Mouse (Mus musculus) stomach, postnatal 0 days (tissue): ENCODE results near the gene Skap2.

Experiments used
- CTCF ChIP-seq: IDR thresholded peaks from 2 replicates; pipeline ENCODE4 v1.5.1; 2016; ENCODE audit warnings: antibody characterized with exemption, low read depth, mild to moderate bottlenecking, moderate library complexity
- EP300 ChIP-seq: optimal IDR thresholded peaks from 2 replicates; pipeline ENCODE3; 2016; ENCODE audit warnings: antibody characterized with exemption

DNA sequence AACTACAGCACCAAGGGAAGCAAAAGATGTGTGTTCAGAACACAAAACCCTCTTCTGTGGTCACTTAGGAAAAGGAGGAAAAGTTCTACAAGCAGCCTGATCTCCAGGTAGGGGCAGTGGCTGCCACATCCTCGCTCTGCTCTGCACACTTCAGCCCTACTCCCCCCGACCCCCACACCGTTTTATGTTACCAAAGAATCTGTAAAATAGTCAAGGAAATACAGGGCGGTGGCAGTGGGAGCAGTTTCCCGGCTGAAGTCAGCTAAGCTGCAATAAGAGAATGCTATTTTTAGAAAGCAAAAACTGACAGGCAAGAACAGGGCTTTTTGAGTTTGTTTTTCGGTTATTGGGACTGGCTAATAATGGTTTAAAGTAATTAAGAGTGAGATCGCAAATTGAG, 160.8 kb downstream of the Skap2 start:
- TF ChIP-seq CTCF (no peak), EP300 (no peak)
